Comparison of ENCODE assay signal across 27 mouse cellular contexts in genomic region chr2:28633136-28633535, GRCm38 (mm10). TPM values are rescaled to one million over a fixed set of nuclear protein-coding genes. Genes with fewer than 3 reads are reported as not detected.
DNase-seq lines count a peak whose midpoint lies in the region; ATAC-seq and TF ChIP-seq lines count a peak whose summit lies in the region.
"Had no signal": no experiment of that assay in that cellular context is flagged by ENCODE, and none has a peak within 500 bp of the region (broad histone marks: within the 10 kb centered on the region; RNA-seq: fewer than 3 reads in every experiment).

No protein-coding gene starts in this region.

- H3K9ac ChIP-seq in hindbrain, postnatal 0 days (replicated peaks; ENCODE audit: low read length), result no peak overlapping the region
- no peak overlapping the region for H3K9ac ChIP-seq in hindbrain, embryonic 14.5 days
- H3K9ac ChIP-seq in liver, postnatal 0 days (replicated peaks), result no peak overlapping the region
- H3K9ac ChIP-seq: forebrain, embryonic 12.5 days; hindbrain, embryonic 15.5 days; liver, embryonic 15.5 days; neural tube, embryonic 12.5 days had no signal

- H3K27me3 ChIP-seq in hindbrain, postnatal 0 days (ENCODE audit: insufficient read depth, low read length), result no peaks in the 10 kb centered on the region
- no peaks in the 10 kb centered on the region for H3K27me3 ChIP-seq in hindbrain, embryonic 14.5 days (ENCODE audit: control insufficient read depth, insufficient read depth, low read length)
- no peaks in the 10 kb centered on the region for H3K27me3 ChIP-seq in liver, postnatal 0 days (ENCODE audit: insufficient read depth, low read length)
- no peaks in the 10 kb centered on the region for H3K27me3 ChIP-seq in small intestine, adult 2 months (ENCODE audit: control insufficient read depth, insufficient read depth, low read length)
- H3K27me3 ChIP-seq: hindbrain, embryonic 15.5 days; liver, embryonic 15.5 days; neural tube, embryonic 12.5 days had no signal

- no peak overlapping the region for H3K27ac ChIP-seq in hindbrain, postnatal 0 days
- H3K27ac ChIP-seq in hindbrain, embryonic 14.5 days, result no peak overlapping the region
- no peak overlapping the region for H3K27ac ChIP-seq in liver, postnatal 0 days (ENCODE audit: low read depth)
- H3K27ac ChIP-seq in small intestine, adult 2 months (ENCODE audit: insufficient read depth, low read depth, low read length), result peak overlapping the region; percentile 90
- H3K27ac ChIP-seq: forebrain, embryonic 12.5 days; hindbrain, embryonic 15.5 days; limb, embryonic 10.5 days; liver, embryonic 15.5 days; neural tube, embryonic 12.5 days had no signal

- H3K4me3 ChIP-seq in hindbrain, postnatal 0 days (ENCODE audit: low read length), result no peak overlapping the region
- no peak overlapping the region for H3K4me3 ChIP-seq in hindbrain, embryonic 14.5 days (replicated peaks; ENCODE audit: low read length)
- no peak overlapping the region for H3K4me3 ChIP-seq in liver, postnatal 0 days (ENCODE audit: low read depth, low read length)
- no peak overlapping the region for H3K4me3 ChIP-seq in small intestine, adult 2 months (ENCODE audit: low read depth, low read length)
- H3K4me3 ChIP-seq: forebrain, embryonic 12.5 days; hindbrain, embryonic 15.5 days; limb, embryonic 10.5 days; liver, embryonic 15.5 days; megakaryocyte, embryonic 14.5 days; neural tube, embryonic 12.5 days had no signal

- WGBS in hindbrain, postnatal 0 days, result 54% methylated on average over 4 of the region's 4 CpGs
- WGBS in hindbrain, embryonic 14.5 days, result 49% methylated on average over 4 of the region's 4 CpGs
- WGBS in liver, postnatal 0 days (ENCODE audit: insufficient replicate concordance), result 38% methylated on average over 4 of the region's 4 CpGs
- WGBS in small intestine, adult 2 months, result 31% methylated on average over 4 of the region's 4 CpGs

- H3K36me3 ChIP-seq in hindbrain, postnatal 0 days (ENCODE audit: insufficient read depth, low read length), result no peaks in the 10 kb centered on the region
- H3K36me3 ChIP-seq in hindbrain, embryonic 14.5 days (replicated peaks; ENCODE audit: control insufficient read depth, insufficient read depth), result no peaks in the 10 kb centered on the region
- no peaks in the 10 kb centered on the region for H3K36me3 ChIP-seq in liver, postnatal 0 days (replicated peaks; ENCODE audit: insufficient read depth, low read length)
- H3K36me3 ChIP-seq in small intestine, adult 2 months (ENCODE audit: control insufficient read depth, insufficient read depth, low read length), result no peaks in the 10 kb centered on the region
- H3K36me3 ChIP-seq: forebrain, embryonic 12.5 days; hindbrain, embryonic 15.5 days; limb, embryonic 10.5 days; liver, embryonic 15.5 days; neural tube, embryonic 12.5 days had no signal

- no peak; the same call in 1 of the 2 replicates for ATAC-seq in hindbrain, postnatal 0 days
- no peak for ATAC-seq in hindbrain, embryonic 14.5 days (ENCODE audit: low FRiP score)
- no peak for ATAC-seq in liver, postnatal 0 days
- ATAC-seq: activated CD4-positive, CD25-positive, alpha-beta regulatory T cell, adult 4 months had no signal

- no peaks in the 10 kb centered on the region for H3K9me3 ChIP-seq in hindbrain, postnatal 0 days (ENCODE audit: low read length)
- no peaks in the 10 kb centered on the region for H3K9me3 ChIP-seq in hindbrain, embryonic 14.5 days (ENCODE audit: control insufficient read depth, low read length)
- H3K9me3 ChIP-seq in liver, postnatal 0 days (ENCODE audit: low read length), result no peaks in the 10 kb centered on the region
- H3K9me3 ChIP-seq: forebrain, embryonic 12.5 days; hindbrain, embryonic 15.5 days; limb, embryonic 10.5 days; liver, embryonic 15.5 days; megakaryocyte, embryonic 14.5 days; neural tube, embryonic 12.5 days had no signal

- DNase-seq in hindbrain, postnatal 0 days (ENCODE audit: low spot score), result peak; percentile 11
- no peak for DNase-seq in hindbrain, embryonic 14.5 days (ENCODE audit: low spot score)
- no peak for DNase-seq in liver, postnatal 0 days
- DNase-seq in liver (no peak), NIH3T3 (ENCODE audit: low read depth) (peak; percentile 62)
- DNase-seq in urinary bladder, postnatal 10 days (ENCODE audit: low spot score), result no peak
- DNase-seq in cerebellum, postnatal 14 days, result no peak
- DNase-seq: adrenal gland, postnatal 14 days; B cell, adult 2 months; cerebellum, adult 2 months; heart, adult 11 months; heart, postnatal 36 days; layer of hippocampus, adult 9-11 months; lung, postnatal 10 days; thymus, postnatal 25 days had no signal

- TF ChIP-seq CTCF in hindbrain, postnatal 0 days (IDR thresholded peaks at IDR 0.05; ENCODE audit: low read depth), result peak; percentile 17; the same call in 1 of the 2 replicates
- peak; percentile 43 for TF ChIP-seq CTCF in liver, postnatal 0 days (IDR thresholded peaks at IDR 0.05; ENCODE audit: low read depth)
- TF ChIP-seq CTCF in small intestine, adult 2 months (IDR thresholded peaks at IDR 0.05; ENCODE audit: extremely low read depth, insufficient read length, insufficient replicate concordance, low read depth, low read length), result no peak

- TF ChIP-seq POLR2A in small intestine, adult 2 months (IDR thresholded peaks at IDR 0.05; ENCODE audit: low read depth, low read length), result no peak

- no peaks in the 10 kb centered on the region for H3K4me1 ChIP-seq in hindbrain, postnatal 0 days (ENCODE audit: insufficient read depth, low read length)
- no peaks in the 10 kb centered on the region for H3K4me1 ChIP-seq in hindbrain, embryonic 14.5 days (replicated peaks; ENCODE audit: control insufficient read depth, insufficient read depth, low read length)
- H3K4me1 ChIP-seq in liver, postnatal 0 days (ENCODE audit: insufficient read depth), result peaks cover 3% of the 10 kb centered on the region; the same call in 1 of the 2 replicates
- peaks cover 27% of the 10 kb centered on the region; the same call in 1 of the 2 replicates for H3K4me1 ChIP-seq in small intestine, adult 2 months (ENCODE audit: control insufficient read depth, insufficient read depth, insufficient read length, low read length)
- H3K4me1 ChIP-seq: forebrain, embryonic 12.5 days; hindbrain, embryonic 15.5 days; neural tube, embryonic 12.5 days had no signal

- no peak for TF ChIP-seq EP300 in liver, postnatal 0 days (IDR thresholded peaks at IDR 0.05; ENCODE audit: low read depth)

- H3K4me2 ChIP-seq in hindbrain, postnatal 0 days (ENCODE audit: low read depth, low read length), result no peak overlapping the region
- H3K4me2 ChIP-seq in hindbrain, embryonic 14.5 days (replicated peaks), result no peak overlapping the region
- H3K4me2 ChIP-seq in liver, postnatal 0 days (ENCODE audit: low read depth, low read length), result no peak overlapping the region
- H3K4me2 ChIP-seq: forebrain, embryonic 12.5 days; hindbrain, embryonic 15.5 days; liver, embryonic 15.5 days; neural tube, embryonic 12.5 days had no signal

RNA-seq across cellular contexts. Expression of gene Tsc1, which starts 7.9 kb away (rescaled TPM):
- total RNA-seq in hindbrain, postnatal 0 days (2014; rRNA removed), result 33.9 and 42.3 TPM in 2 replicates
- polyA plus RNA-seq in hindbrain, postnatal 0 days (2015; fragmentation: Nextera tagmentation; extraction: Ambion mirVana), result 20.0 and 22.7 TPM in 2 replicates
- polyA plus RNA-seq in hindbrain, embryonic 14.5 days (2014; fragmentation: Nextera tagmentation; extraction: Ambion mirVana), result 29.2 and 29.4 TPM in 2 replicates
- 3.7 TPM in 2 replicates for polyA plus RNA-seq in liver, postnatal 0 days (2015; fragmentation: Nextera tagmentation; extraction: Ambion mirVana)
- polyA plus RNA-seq in small intestine, adult 2 months (2012; rRNA removed), result 3.2 and 7.0 TPM in 2 replicates

RNA-seq across cellular contexts. Expression of gene Gfi1b, which starts 11.4 kb away (rescaled TPM):
- total RNA-seq in hindbrain, postnatal 0 days (2014; rRNA removed), result not detected in 2 replicates
- polyA plus RNA-seq in hindbrain, postnatal 0 days (2015; fragmentation: Nextera tagmentation; extraction: Ambion mirVana), result not detected in 2 replicates
- polyA plus RNA-seq in hindbrain, embryonic 14.5 days (2014; fragmentation: Nextera tagmentation; extraction: Ambion mirVana), result not detected in 2 replicates
- 48.9 and 52.2 TPM in 2 replicates for polyA plus RNA-seq in liver, postnatal 0 days (2015; fragmentation: Nextera tagmentation; extraction: Ambion mirVana)
- 1.3 and 1.8 TPM in 2 replicates for polyA plus RNA-seq in small intestine, adult 2 months (2012; rRNA removed)
- total RNA-seq: gastrocnemius, adult 8-10 months; heart, postnatal 36 days; left cerebral cortex, adult 8-10 months had no signal
- polyA plus RNA-seq: cortical plate, adult 2 months; frontal cortex, adult 2 months had no signal

RNA-seq across cellular contexts. Expression of gene Gtf3c5, which starts 49.6 kb away (rescaled TPM):
- total RNA-seq in hindbrain, postnatal 0 days (2014; rRNA removed), result 23.1 and 28.4 TPM in 2 replicates
- polyA plus RNA-seq in hindbrain, postnatal 0 days (2015; fragmentation: Nextera tagmentation; extraction: Ambion mirVana), result 27.4 and 29.5 TPM in 2 replicates
- polyA plus RNA-seq in hindbrain, embryonic 14.5 days (2014; fragmentation: Nextera tagmentation; extraction: Ambion mirVana), result 28.6 and 29.3 TPM in 2 replicates
- polyA plus RNA-seq in liver, postnatal 0 days (2015; fragmentation: Nextera tagmentation; extraction: Ambion mirVana), result 4.5 and 5.8 TPM in 2 replicates
- polyA plus RNA-seq in small intestine, adult 2 months (2012; rRNA removed), result 7.7 and 13.7 TPM in 2 replicates

Comparison
In these comparisons a context has a peak if more than half of its experiments do, and no peak if none do; other contexts are left out.
1. DNase-seq: peak in hindbrain, postnatal 0 days (single experiment) and NIH3T3 (single experiment); none in hindbrain, embryonic 14.5 days (single experiment), liver, postnatal 0 days (single experiment), liver (single experiment), urinary bladder, postnatal 10 days (single experiment) and cerebellum, postnatal 14 days (0 of 2).
2. RNA of gene Gfi1b, which starts 11.4 kb away (polyA plus RNA-seq): 48.9 to 52.2 TPM in liver, postnatal 0 days; 1.3 to 1.8 TPM in small intestine, adult 2 months, not detected in hindbrain, postnatal 0 days and not detected in hindbrain, embryonic 14.5 days; every median in the first group is over 10 times any median in the second.